Mouse (Mus musculus) cerebral cortex, adult 2 months (tissue): ENCODE measurements around the gene Thsd7b.

ENCODE experiments used
- WGBS: fragments of 180-500 bp; shearing (Covaris S2); methylation state at CpG from one replicate; pipeline ENCODE4 v1.1.7; 2018; 5-methylcytosine and 5-hydroxymethylcytosine counted together

Thsd7b gene

GRCm38 (mm10) chr1:130192190-130193028 lies 919.3 kb downstream of the Thsd7b start:
- 42% methylated on average over 6 of the region's 6 CpGs for WGBS

DNA sequence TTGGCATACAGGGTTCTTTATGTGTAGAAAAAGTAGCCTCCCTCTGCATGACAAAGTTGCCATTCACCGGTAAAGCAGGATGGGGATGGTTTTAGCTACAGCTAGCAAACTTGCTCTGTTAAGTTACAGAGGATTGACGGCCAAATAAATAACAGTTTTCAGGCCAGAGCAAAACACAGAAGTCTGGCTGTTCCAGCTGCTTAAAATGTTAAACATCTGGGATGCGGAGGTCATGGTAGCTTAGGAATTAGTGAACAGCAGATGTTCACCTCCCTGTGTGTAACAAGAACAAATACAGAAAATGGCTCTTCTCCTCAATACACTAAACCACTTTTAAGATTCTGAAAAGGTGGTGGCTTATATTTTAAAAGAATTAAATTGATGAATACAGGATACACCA lies 944.3 kb downstream of the Thsd7b start:
- WGBS, result 78% methylated on average over 3 of the region's 3 CpGs

DNA sequence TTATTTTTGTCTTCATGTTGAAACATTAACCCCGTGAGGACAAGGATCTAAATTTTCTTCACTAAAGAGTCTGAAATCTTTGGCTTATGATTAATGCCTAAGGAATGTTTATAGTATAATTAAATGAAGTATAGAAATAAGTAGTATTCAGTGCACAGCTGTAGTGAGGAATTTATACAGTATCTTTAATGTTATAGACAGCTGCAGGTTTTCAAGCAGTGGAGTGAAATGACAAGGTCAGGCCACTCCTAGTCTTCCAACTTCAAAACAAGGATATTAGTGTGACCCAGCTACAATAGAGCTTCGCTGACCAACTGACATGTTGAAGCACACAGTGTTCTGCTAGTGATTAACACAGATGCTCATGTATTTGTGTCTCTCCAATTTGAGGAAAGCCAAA lies 949.8 kb downstream of the Thsd7b start:
- 77% methylated on average over 2 of the region's 2 CpGs for WGBS

- WGBS, result 64% methylated on average over 3 of the region's 3 CpGs
These were observed 972.5 kb downstream of the Thsd7b start for GRCm38 (mm10) chr1:130245563-130245962.

DNA sequence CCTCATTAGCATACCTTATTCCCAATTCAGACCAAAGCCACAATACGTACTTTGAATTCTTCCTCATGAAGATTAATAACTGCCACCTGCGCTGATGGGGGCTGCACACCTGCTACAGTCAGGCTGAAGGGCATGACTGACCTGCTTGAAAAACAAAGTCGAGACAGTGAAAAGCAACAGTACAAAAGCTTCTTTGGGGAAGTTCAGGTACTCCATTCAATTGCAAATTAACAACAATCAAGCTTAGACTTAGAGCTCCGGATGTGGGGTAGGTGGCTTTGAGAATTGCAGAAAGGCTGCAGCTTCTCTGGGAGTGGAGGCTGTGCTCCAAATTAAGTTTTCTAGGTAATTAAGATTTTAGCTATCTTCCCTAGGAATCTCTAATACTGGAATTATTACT lies 973.2 kb downstream of the Thsd7b start:
- 73% methylated on average over 4 of the region's 4 CpGs for WGBS

DNA sequence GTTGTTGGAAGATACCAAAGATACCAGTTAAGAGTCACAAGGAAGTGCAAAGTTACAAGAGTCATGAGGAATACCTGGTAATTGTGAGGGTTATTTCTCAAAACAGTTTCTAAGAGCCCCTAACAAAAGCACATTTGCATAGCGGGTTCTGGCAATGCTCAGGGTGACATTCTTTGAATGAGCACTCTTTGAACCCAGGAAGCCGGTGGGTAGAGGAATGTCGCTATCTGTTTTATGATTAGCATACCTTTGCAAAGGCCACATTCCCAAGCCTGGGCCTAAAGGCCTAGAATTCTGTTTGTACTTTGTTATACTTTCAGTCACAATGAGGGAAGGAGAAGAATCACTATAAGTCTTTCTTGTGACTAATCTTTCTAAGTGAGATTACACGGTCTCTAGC lies 973.8 kb downstream of the Thsd7b start:
- WGBS, result 94% methylated on average over 4 of the region's 4 CpGs

DNA sequence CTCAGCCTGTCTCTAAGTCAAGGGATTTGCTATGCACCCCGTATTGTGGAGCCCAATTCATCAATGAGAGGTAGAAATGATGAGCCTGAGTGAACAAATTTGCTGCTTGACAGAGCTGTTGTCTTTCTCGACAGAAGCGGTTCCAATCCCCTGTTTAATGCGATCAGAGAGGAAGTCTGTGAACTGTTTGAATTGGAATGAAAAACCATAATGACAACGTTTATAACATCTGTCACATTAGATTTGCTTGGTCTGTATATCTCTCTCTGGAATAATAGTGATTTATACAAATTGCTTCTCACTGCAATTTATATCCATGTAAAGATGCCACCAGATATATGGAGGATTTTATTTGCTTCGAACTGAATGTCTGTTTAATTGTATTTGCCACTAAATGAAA lies 988.9 kb downstream of the Thsd7b start:
- 69% methylated on average over 6 of the region's 6 CpGs for WGBS
